Mouse (Mus musculus) kidney, adult 2 months (tissue): Measurements from ENCODE around the gene A630023A22Rik. TPM values are rescaled to one million over a fixed set of nuclear protein-coding genes. Genes with fewer than 3 reads are reported as not detected.

Experiments
- DNase-seq: peaks from one replicate; pipeline ENCODE4 v3.0.0; 2021
- H3K27ac ChIP-seq: fragments of 200-500 bp; 2 replicates; pipeline ENCODE4 v1.5.1; 2012; ENCODE audit warnings: low read depth, low read length, control low read depth, inconsistent platforms; ENCODE audit not compliant: insufficient read depth
- H3K27me3 ChIP-seq: fragments of 200-500 bp; replicated peaks from 2 replicates; pipeline ENCODE4 v1.6.1; 2012; ENCODE audit warnings: mild to moderate bottlenecking, moderate library complexity, low read length, inconsistent platforms; ENCODE audit not compliant: control insufficient read depth, insufficient read depth
- H3K36me3 ChIP-seq: fragments of 200-500 bp; 2 replicates; pipeline ENCODE4 v1.6.1; 2012; ENCODE audit warnings: mild to moderate bottlenecking, moderate library complexity, low read length, inconsistent platforms; ENCODE audit not compliant: control insufficient read depth, insufficient read depth
- H3K4me1 ChIP-seq: fragments of 200-500 bp; 2 replicates; pipeline ENCODE4 v1.6.1; 2011; ENCODE audit warnings: low read length; ENCODE audit not compliant: control insufficient read depth, insufficient read depth
- H3K4me3 ChIP-seq: fragments of 200-500 bp; 2 replicates; pipeline ENCODE4 v1.5.1; 2011; ENCODE audit warnings: mild to moderate bottlenecking, low read depth, low read length, control low read depth; ENCODE audit not compliant: insufficient read depth
- CTCF ChIP-seq: fragments of 200-500 bp; conservative IDR thresholded peaks from 2 replicates; pipeline ENCODE4 v1.5.1; 2011; ENCODE audit warnings: low read depth, mild to moderate bottlenecking, control low read depth, low read length, moderate library complexity, mixed read lengths; ENCODE audit not compliant: insufficient read depth, insufficient read length
- POLR2A ChIP-seq: fragments of 200-500 bp; IDR thresholded peaks from one replicate; pipeline ENCODE4 v1.6.1; 2011; ENCODE audit warnings: low read depth, low read length, control low read depth
- WGBS: fragments of 180-500 bp; shearing (Covaris S2); methylation state at CpG from one replicate; pipeline ENCODE4 v1.1.7; 2018; 5-methylcytosine and 5-hydroxymethylcytosine counted together
- polyA plus RNA-seq: library from polyadenylated mRNA; depleted of rRNA; stranded (reverse); fragments of >200 nt; gene quantifications from 2 replicates; pipeline ENCODE4 v1.2.3, GENCODE M21; 2012; rRNA removed

The A630023A22Rik gene
- polyA plus RNA-seq: not detected in 2 replicates

GRCm38 (mm10) chr14:34102601-34103000 is at the start of gene A630023A22Rik:
Gene A630023A22Rik, minus strand, starts transcription at chr14:34102754.
- 54% methylated on average over 5 of the region's 5 CpGs for WGBS
- Histone ChIP-seq H3K36me3 (no peaks in the 10 kb centered on the region), H3K27ac (no peak within 1 kb of the TSS), H3K4me3 (no peak within 1 kb of the TSS), H3K27me3 (no peaks in the 10 kb centered on the region), H3K4me1 (no peaks in the 10 kb centered on the region)
- no peak for DNase-seq
- TF ChIP-seq CTCF (no peak), POLR2A (no peak)

- Histone ChIP-seq H3K4me1 (no peaks in the 10 kb centered on the region), H3K36me3 (no peaks in the 10 kb centered on the region), H3K27ac (no peak within 1 kb of the TSS), H3K4me3 (no peak within 1 kb of the TSS), H3K27me3 (no peaks in the 10 kb centered on the region)
- no peak for TF ChIP-seq POLR2A
- TF ChIP-seq CTCF: no peak
- 10% methylated on average over 16 of the region's 16 CpGs for WGBS
- DNase-seq: peak; percentile 66
Measured at GRCm38 (mm10) chr14:34152342-34152741, 49.8 kb upstream of the A630023A22Rik start, which contains the start of gene Npy4r. Gene Npy4r, minus strand, starts transcription at chr14:34152489.

GRCm38 (mm10) chr14:34142915-34143314 is 40.4 kb upstream of the A630023A22Rik start:
- TF ChIP-seq POLR2A (no peak), CTCF (no peak)
- no peak overlapping the region for H3K4me3 ChIP-seq
- no peaks in the 10 kb centered on the region for H3K27me3 ChIP-seq
- 95% methylated on average over 10 of the region's 10 CpGs for WGBS
- no peaks in the 10 kb centered on the region for H3K36me3 ChIP-seq
- no peaks in the 10 kb centered on the region for H3K4me1 ChIP-seq
- DNase-seq: no peak
- no peak overlapping the region for H3K27ac ChIP-seq

- no peak for DNase-seq
- no peak overlapping the region for H3K4me3 ChIP-seq
- H3K36me3 ChIP-seq: no peaks in the 10 kb centered on the region
- no peaks in the 10 kb centered on the region for H3K4me1 ChIP-seq
- no peaks in the 10 kb centered on the region for H3K27me3 ChIP-seq
- TF ChIP-seq POLR2A (no peak), CTCF (no peak)
- H3K27ac ChIP-seq: no peak overlapping the region
- 81% methylated on average over 1 of the region's 1 CpGs for WGBS
Measured at GRCm38 (mm10) chr14:34142316-34142715, 39.8 kb upstream of the A630023A22Rik start.

GRCm38 (mm10) chr14:34139671-34140664 is 37.4 kb upstream of the A630023A22Rik start:
- Histone ChIP-seq H3K27ac (no peak overlapping the region), H3K36me3 (no peaks in the 10 kb centered on the region), H3K27me3 (no peaks in the 10 kb centered on the region), H3K4me1 (no peaks in the 10 kb centered on the region), H3K4me3 (no peak overlapping the region)
- DNase-seq: no peak
- TF ChIP-seq POLR2A: no peak
- TF ChIP-seq CTCF: no peak
- WGBS: 90% methylated on average over 15 of the region's 15 CpGs

GRCm38 (mm10) chr14:34135391-34135790 is 32.8 kb upstream of the A630023A22Rik start:
- H3K36me3 ChIP-seq: no peaks in the 10 kb centered on the region
- no peak overlapping the region for H3K4me3 ChIP-seq
- TF ChIP-seq CTCF (no peak), POLR2A (no peak)
- no peak overlapping the region for H3K27ac ChIP-seq
- DNase-seq: no peak
- no peaks in the 10 kb centered on the region for H3K4me1 ChIP-seq
- H3K27me3 ChIP-seq: no peaks in the 10 kb centered on the region; the same call in 1 of the 2 replicates

GRCm38 (mm10) chr14:34131216-34131615 is 28.7 kb upstream of the A630023A22Rik start:
- 46% methylated on average over 6 of the region's 6 CpGs for WGBS
- Histone ChIP-seq H3K27me3 (no peaks in the 10 kb centered on the region; the same call in 1 of the 2 replicates), H3K4me3 (no peak overlapping the region), H3K36me3 (no peaks in the 10 kb centered on the region), H3K27ac (no peak overlapping the region), H3K4me1 (no peaks in the 10 kb centered on the region)
- no peak for DNase-seq
- TF ChIP-seq CTCF (no peak), POLR2A (no peak)
